Mouse (Mus musculus): Measurements from ENCODE around the gene Kdm4a. TPM values are rescaled to one million over a fixed set of nuclear protein-coding genes. Genes with fewer than 3 reads are reported as not detected.

Gene Kdm4a
- polyA plus RNA-seq, 1 experiment from 2014 or later: 26.7 TPM

GRCm38 (mm10) chr4:118134485-118135365, 45.1 kb downstream of the Kdm4a start, which contains the start of gene St3gal3:
St3gal3 (minus strand) TSS chr4:118134914.
- peak; percentile 99 for ATAC-seq (ENCODE audit: insufficient number of reproducible peaks, insufficient read depth, low FRiP score, low read depth)
- Histone ChIP-seq H3K4me3 (ENCODE audit: control insufficient read depth in 1 of 2, insufficient read depth in 1 of 2, low read depth in 1 of 2, low read length in 2 of 2) (peak within 1 kb of the TSS; percentile 87 to 94), H3K4me1 (ENCODE audit: control insufficient read depth in 2 of 2, insufficient read depth in 2 of 2, low read length in 2 of 2) (peaks cover 5 to 14% of the 10 kb centered on the region in 2 experiments), H3K27ac (replicated peaks in 1 of 2; ENCODE audit: control insufficient read depth in 1 of 2, insufficient read depth in 1 of 2, low read depth in 2 of 2, low read length in 2 of 2) (peak within 1 kb of the TSS; percentile 67 to 71), H3K9ac (ENCODE audit: low read length) (peak within 1 kb of the TSS; percentile 89), H3K36me3 (ENCODE audit: control insufficient read depth, insufficient read depth, low read length) (peaks cover 30% of the 10 kb centered on the region), H3K9me3 (ENCODE audit: control insufficient read depth, low read length) (no peaks in the 10 kb centered on the region), H3K27me3 (ENCODE audit: control insufficient read depth, insufficient read depth, low read length) (no peaks in the 10 kb centered on the region), H3K4me2 (ENCODE audit: low read length) (peak within 1 kb of the TSS; percentile 84)
- under 1% methylated on average over 64 of the region's 84 CpGs for WGBS

GRCm38 (mm10) chr4:118131329-118131728, 48.5 kb downstream of the Kdm4a start:
- H3K4me2 ChIP-seq (ENCODE audit: low read length): no peak overlapping the region
- peaks cover 2% of the 10 kb centered on the region for H3K36me3 ChIP-seq (ENCODE audit: control insufficient read depth, insufficient read depth, low read length)
- 92% methylated on average over 5 of the region's 5 CpGs for WGBS
- peaks cover 2 to 7% of the 10 kb centered on the region in 2 experiments; a peak in 2 of 4 replicates for H3K4me1 ChIP-seq (ENCODE audit: control insufficient read depth in 2 of 2, insufficient read depth in 2 of 2, low read length in 2 of 2)
- no peak overlapping the region for H3K4me3 ChIP-seq (ENCODE audit: control insufficient read depth in 1 of 2, insufficient read depth in 1 of 2, low read depth in 1 of 2, low read length in 2 of 2)
- H3K27me3 ChIP-seq (ENCODE audit: control insufficient read depth, insufficient read depth, low read length): no peaks in the 10 kb centered on the region
- ATAC-seq (ENCODE audit: insufficient number of reproducible peaks, insufficient read depth, low FRiP score, low read depth): no peak
- H3K27ac ChIP-seq (replicated peaks in 1 of 2; ENCODE audit: control insufficient read depth in 1 of 2, insufficient read depth in 1 of 2, low read depth in 2 of 2, low read length in 2 of 2): no peak overlapping the region
- no peak overlapping the region for H3K9ac ChIP-seq (ENCODE audit: low read length)
- H3K9me3 ChIP-seq (ENCODE audit: control insufficient read depth, low read length): no peaks in the 10 kb centered on the region

GRCm38 (mm10) chr4:118123030-118123704, 56.7 kb downstream of the Kdm4a start:
- 71% methylated on average over 14 of the region's 14 CpGs for WGBS
- Histone ChIP-seq H3K36me3 (ENCODE audit: control insufficient read depth, insufficient read depth, low read length) (no peaks in the 10 kb centered on the region), H3K27me3 (ENCODE audit: control insufficient read depth, insufficient read depth, low read length) (no peaks in the 10 kb centered on the region), H3K9me3 (ENCODE audit: control insufficient read depth, low read length) (no peaks in the 10 kb centered on the region), H3K4me2 (ENCODE audit: low read length) (no peak overlapping the region), H3K9ac (ENCODE audit: low read length) (no peak overlapping the region), H3K4me3 (ENCODE audit: control insufficient read depth in 1 of 2, insufficient read depth in 1 of 2, low read depth in 1 of 2, low read length in 2 of 2) (no peak overlapping the region), H3K27ac (replicated peaks in 1 of 2; ENCODE audit: control insufficient read depth in 1 of 2, insufficient read depth in 1 of 2, low read depth in 2 of 2, low read length in 2 of 2) (no peak overlapping the region), H3K4me1 (ENCODE audit: control insufficient read depth in 2 of 2, insufficient read depth in 2 of 2, low read length in 2 of 2) (no peaks in the 10 kb centered on the region)
- 0 out of 2 replicates have a peak, but pooled peaks have one; percentile 35 for ATAC-seq (ENCODE audit: insufficient number of reproducible peaks, insufficient read depth, low FRiP score, low read depth)

GRCm38 (mm10) chr4:118122078-118122477, 57.8 kb downstream of the Kdm4a start:
- 65% methylated on average over 10 of the region's 10 CpGs for WGBS
- Histone ChIP-seq H3K9me3 (ENCODE audit: control insufficient read depth, low read length) (no peaks in the 10 kb centered on the region), H3K4me1 (ENCODE audit: control insufficient read depth in 2 of 2, insufficient read depth in 2 of 2, low read length in 2 of 2) (no peaks in the 10 kb centered on the region), H3K9ac (ENCODE audit: low read length) (no peak overlapping the region), H3K4me3 (ENCODE audit: control insufficient read depth in 1 of 2, insufficient read depth in 1 of 2, low read depth in 1 of 2, low read length in 2 of 2) (no peak overlapping the region), H3K4me2 (ENCODE audit: low read length) (no peak overlapping the region), H3K36me3 (ENCODE audit: control insufficient read depth, insufficient read depth, low read length) (no peaks in the 10 kb centered on the region), H3K27ac (replicated peaks in 1 of 2; ENCODE audit: control insufficient read depth in 1 of 2, insufficient read depth in 1 of 2, low read depth in 2 of 2, low read length in 2 of 2) (no peak overlapping the region), H3K27me3 (ENCODE audit: control insufficient read depth, insufficient read depth, low read length) (no peaks in the 10 kb centered on the region)
- no peak for ATAC-seq (ENCODE audit: insufficient number of reproducible peaks, insufficient read depth, low FRiP score, low read depth)

GRCm38 (mm10) chr4:118117565-118117964, 62.3 kb downstream of the Kdm4a start:
- no peak overlapping the region for H3K9ac ChIP-seq (ENCODE audit: low read length)
- 86% methylated on average over 10 of the region's 10 CpGs for WGBS
- ATAC-seq (ENCODE audit: insufficient number of reproducible peaks, insufficient read depth, low FRiP score, low read depth): no peak
- no peak overlapping the region for H3K4me2 ChIP-seq (ENCODE audit: low read length)
- no peaks in the 10 kb centered on the region for H3K9me3 ChIP-seq (ENCODE audit: control insufficient read depth, low read length)
- H3K4me3 ChIP-seq (ENCODE audit: control insufficient read depth in 1 of 2, insufficient read depth in 1 of 2, low read depth in 1 of 2, low read length in 2 of 2): no peak overlapping the region
- H3K36me3 ChIP-seq (ENCODE audit: control insufficient read depth, insufficient read depth, low read length): no peaks in the 10 kb centered on the region
- H3K27ac ChIP-seq (replicated peaks in 1 of 2; ENCODE audit: control insufficient read depth in 1 of 2, insufficient read depth in 1 of 2, low read depth in 2 of 2, low read length in 2 of 2): no peak overlapping the region
- no peaks in the 10 kb centered on the region for H3K27me3 ChIP-seq (ENCODE audit: control insufficient read depth, insufficient read depth, low read length)
- H3K4me1 ChIP-seq (ENCODE audit: control insufficient read depth in 2 of 2, insufficient read depth in 2 of 2, low read length in 2 of 2): no peaks in the 10 kb centered on the region

GRCm38 (mm10) chr4:118116098-118116497, 63.7 kb downstream of the Kdm4a start:
- Histone ChIP-seq H3K27ac (replicated peaks in 1 of 2; ENCODE audit: control insufficient read depth in 1 of 2, insufficient read depth in 1 of 2, low read depth in 2 of 2, low read length in 2 of 2) (no peak overlapping the region), H3K4me1 (ENCODE audit: control insufficient read depth in 2 of 2, insufficient read depth in 2 of 2, low read length in 2 of 2) (no peaks in the 10 kb centered on the region), H3K9ac (ENCODE audit: low read length) (no peak overlapping the region), H3K4me3 (ENCODE audit: control insufficient read depth in 1 of 2, insufficient read depth in 1 of 2, low read depth in 1 of 2, low read length in 2 of 2) (no peak overlapping the region), H3K27me3 (ENCODE audit: control insufficient read depth, insufficient read depth, low read length) (no peaks in the 10 kb centered on the region), H3K4me2 (ENCODE audit: low read length) (no peak overlapping the region), H3K9me3 (ENCODE audit: control insufficient read depth, low read length) (no peaks in the 10 kb centered on the region), H3K36me3 (ENCODE audit: control insufficient read depth, insufficient read depth, low read length) (no peaks in the 10 kb centered on the region)
- 85% methylated on average over 11 of the region's 11 CpGs for WGBS
- ATAC-seq (ENCODE audit: insufficient number of reproducible peaks, insufficient read depth, low FRiP score, low read depth): no peak

GRCm38 (mm10) chr4:118115132-118115531, 64.7 kb downstream of the Kdm4a start:
- Histone ChIP-seq H3K27me3 (ENCODE audit: control insufficient read depth, insufficient read depth, low read length) (no peaks in the 10 kb centered on the region), H3K36me3 (ENCODE audit: control insufficient read depth, insufficient read depth, low read length) (no peaks in the 10 kb centered on the region), H3K27ac (replicated peaks in 1 of 2; ENCODE audit: control insufficient read depth in 1 of 2, insufficient read depth in 1 of 2, low read depth in 2 of 2, low read length in 2 of 2) (no peak overlapping the region), H3K4me3 (ENCODE audit: control insufficient read depth in 1 of 2, insufficient read depth in 1 of 2, low read depth in 1 of 2, low read length in 2 of 2) (no peak overlapping the region), H3K4me2 (ENCODE audit: low read length) (no peak overlapping the region), H3K4me1 (ENCODE audit: control insufficient read depth in 2 of 2, insufficient read depth in 2 of 2, low read length in 2 of 2) (peaks cover 0 to under 1% of the 10 kb centered on the region in 2 experiments; a peak in 1 of 4 replicates), H3K9me3 (ENCODE audit: control insufficient read depth, low read length) (no peaks in the 10 kb centered on the region), H3K9ac (ENCODE audit: low read length) (no peak overlapping the region)
- 67% methylated on average over 7 of the region's 7 CpGs for WGBS
- ATAC-seq (ENCODE audit: insufficient number of reproducible peaks, insufficient read depth, low FRiP score, low read depth): no peak
